Mouse (Mus musculus) right cerebral cortex, postnatal 36 days (tissue): Measurements from ENCODE around the gene Rdh12.
"Not testable (repeated sequence)": the region's sequence is repeated elsewhere in the genome, so short reads cannot be mapped to it uniquely, and the experiment has no call there.

Source experiments
- DNase-seq, 2 experiments: peaks; one replicate each; pipeline ENCODE4 v3.0.0; 2022; ENCODE audit warnings: low spot score in 2 of 2, mixed read lengths in 1 of 2

The Rdh12 gene

DNA sequence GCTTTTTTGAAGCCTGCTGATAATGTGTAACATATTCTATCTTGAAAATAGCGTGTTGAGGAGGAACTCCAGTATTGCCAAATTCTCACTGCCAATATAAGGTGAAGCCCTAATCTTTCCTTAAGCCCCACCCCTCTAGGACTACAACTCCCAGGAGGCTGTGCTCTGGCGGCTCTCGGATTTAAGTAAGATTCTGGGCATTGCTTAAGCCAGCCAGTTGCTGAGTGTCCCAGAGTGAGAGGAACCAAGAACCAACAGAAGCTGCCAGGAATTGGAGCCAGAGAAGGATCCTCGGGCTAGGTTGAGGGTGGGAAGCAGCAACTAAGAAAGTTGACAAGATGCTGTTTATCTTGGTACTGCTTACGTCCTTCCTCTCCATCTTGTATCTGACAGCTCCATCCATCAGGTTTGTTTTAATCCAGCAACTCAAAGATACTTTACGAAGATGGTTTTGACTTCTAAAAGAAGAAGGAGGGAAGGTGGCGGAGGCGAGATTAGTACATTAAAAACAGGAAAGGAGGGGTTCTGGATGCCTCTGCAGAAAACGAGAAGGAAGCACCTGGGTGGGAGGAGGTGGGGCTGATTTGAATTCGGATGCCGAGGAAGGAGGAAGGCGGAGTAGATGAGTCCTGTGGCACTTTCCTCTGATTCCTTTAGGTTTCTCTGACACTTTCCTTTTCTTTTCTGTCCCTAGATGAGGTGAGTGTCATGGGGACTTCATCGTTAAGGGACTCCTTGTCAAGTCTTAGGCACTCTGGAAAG is at the start of gene Rdh12:
Gene Rdh12 (plus strand): TSS at position 212 of the 762 bp plus-strand sequence.
- peak; percentile 14 to 22 for DNase-seq

DNA sequence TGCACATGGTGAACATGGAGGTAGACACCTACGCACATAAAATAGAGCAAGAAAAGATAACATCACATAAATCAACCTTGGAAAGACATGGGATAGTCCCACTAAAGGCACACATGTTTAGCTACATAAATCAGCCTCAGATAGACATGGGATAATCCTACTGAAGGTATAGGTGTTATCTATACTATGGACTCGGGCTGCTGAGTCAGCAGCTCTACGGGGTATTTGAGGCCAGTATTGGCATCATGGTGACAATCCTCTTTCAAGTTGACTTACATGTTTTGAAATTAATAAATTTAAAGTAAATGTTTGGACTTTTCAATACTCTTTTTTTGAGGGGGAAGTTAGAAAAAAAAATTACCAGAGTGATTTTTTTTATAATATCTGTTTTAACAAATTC is 45.8 kb upstream of the Rdh12 start:
- no peak for DNase-seq

DNA sequence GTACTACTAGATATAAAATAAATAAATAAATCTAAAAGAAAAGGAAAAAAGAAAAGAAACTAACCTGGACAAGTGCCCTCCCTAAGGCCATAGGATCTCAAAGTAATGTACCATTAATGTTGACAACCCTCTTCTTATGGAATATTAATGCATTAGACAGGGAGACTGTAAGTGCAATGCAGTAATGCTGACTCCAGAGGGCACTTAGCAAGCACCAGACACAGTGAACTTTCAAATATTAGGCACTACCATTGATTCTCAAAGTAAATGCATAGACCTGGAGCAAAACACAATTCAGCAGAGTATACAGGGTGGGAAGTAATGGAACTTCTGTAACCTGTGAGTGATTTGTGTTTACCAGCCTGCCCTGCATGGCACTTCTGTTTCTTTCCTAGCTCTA is 39.5 kb upstream of the Rdh12 start:
- no peak for DNase-seq

DNA sequence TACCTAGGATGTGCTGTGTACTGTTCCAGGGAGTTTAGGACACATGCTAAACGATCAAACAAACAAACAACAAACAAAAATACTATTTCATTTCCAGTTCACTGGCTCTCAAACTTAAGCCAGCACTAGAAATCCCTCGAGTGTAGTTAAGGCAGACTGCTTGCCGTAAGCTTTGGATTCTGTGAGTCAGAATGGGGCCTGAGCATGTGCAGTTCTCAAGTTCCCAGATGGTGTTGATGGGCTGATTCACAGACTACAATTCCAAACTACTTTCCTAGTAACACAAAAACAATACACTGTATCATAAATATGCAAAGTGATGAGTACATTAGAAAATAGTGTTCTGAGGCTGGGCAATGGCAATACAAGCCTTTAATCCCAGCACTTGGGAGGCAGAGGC is 38.3 kb upstream of the Rdh12 start:
- DNase-seq: no peak

DNA sequence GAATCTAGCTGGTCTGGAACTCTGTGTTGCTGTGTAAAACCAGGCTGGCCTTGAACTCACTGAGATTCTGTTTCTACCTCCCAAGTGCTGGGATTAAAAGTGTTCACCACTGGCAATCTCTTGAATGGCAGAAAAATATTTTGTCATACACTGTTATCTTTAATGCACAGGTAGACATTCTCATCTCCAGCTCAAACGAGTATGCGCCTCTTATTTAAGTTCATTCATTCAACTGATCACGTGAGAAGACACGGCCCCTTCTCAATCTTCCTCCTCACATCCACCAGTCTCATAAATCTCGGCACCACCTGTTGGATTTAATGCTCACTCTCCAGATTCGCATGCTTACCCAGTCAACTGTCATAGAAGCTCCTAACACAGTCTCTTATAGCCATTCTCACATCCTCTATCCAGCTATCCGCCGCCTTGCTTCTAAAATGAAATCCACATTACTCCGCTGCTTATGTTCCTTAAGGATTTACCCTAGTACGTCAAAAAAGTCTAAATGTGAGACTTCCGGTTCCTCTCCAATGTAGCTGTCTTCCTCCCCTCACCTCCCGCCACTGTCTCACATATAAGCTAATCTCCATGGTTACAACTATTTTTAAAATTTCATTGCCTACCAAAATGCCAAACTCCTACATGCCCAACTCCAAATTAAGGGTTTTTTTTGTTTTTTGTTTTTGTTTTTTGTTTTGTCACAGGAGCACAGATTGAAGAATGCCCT is 37.3 kb upstream of the Rdh12 start:
- DNase-seq: no peak

DNA sequence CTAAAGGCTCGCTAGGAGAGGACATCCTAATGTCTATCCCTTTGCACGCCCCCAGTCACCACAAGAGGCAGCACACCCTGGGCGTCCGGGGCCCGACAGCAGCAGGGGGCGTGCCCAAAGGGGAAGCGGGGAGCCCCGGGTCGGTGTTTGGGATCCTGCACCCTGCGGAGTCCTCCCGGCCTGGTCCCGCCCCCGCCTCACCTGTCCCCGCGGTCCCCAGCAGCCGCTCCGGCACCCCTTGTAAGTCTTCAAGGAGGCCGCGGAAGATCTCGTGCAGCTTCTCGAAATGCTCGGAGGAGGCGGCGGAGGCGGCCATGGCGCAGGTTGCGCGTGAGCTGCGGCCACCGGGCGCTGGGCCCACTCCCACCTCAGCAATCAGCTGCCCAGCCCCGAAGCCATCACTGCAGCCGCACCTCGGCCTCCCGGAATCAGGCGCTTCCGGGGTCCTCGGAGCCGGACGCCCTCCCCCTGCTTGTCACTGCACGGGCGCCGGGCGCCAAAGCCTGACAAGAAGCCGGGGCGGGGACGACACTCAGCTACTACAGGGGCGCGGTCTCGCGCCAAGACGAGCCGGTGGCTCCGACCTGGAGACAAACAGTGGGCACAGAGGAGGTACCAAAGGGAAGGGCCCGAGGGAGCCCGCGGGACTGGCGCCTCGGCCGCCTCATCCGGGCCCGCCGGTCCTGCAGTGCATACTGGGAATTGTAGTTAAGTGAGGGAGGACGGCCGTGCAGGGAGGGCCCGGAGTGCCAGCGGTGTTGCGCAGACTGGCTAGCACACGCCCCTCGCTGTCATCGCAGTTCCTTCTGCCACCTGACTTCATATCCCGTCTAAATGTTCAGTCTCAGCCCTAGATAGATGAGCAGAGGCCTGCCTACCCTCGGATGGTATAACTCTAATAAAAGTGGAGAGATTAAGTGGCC is 36.4 kb upstream of the Rdh12 start, which contains the start of gene Vti1b:
Gene Vti1b (minus strand): TSS at position 649 of the 923 bp plus-strand sequence.
- peak; percentile 90 to 91 for DNase-seq

DNA sequence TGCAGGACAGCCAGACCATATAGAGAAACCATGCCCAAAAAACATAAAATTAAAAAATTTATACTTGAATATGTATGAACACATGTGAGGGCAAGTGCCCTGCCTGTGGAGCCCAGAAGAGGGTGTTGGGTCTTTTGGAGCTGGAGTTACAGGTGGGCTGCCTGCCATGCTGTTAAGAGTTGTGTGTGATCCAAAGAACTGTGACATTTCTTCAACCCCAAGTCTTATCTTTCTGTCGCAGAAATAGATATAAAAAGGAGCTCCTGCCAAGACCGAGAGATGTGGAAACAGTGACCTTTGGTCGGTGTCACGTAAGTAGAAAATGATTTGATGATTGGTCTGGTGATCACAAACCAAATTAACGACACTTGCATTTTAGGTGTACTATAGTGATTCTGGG is 35.0 kb upstream of the Rdh12 start:
- DNase-seq: no peak

DNA sequence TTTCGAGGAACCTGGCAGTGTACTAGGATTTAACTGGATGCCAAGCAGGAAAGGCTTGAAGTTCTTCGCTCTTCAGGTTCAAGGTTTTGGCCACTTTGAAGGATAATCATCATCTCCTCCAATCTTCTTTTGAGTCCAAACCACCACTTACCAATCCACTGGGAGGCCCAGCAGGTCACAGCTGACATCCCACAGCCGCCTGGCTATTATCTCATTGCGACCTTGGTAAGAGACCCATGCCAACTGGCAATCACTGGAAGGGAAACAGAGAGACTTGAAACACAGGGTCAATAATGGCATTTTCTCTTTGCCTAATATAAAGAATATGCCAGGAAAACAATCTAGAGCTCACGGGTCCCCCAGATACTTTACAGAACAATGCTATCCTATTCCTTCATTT is 32.7 kb upstream of the Rdh12 start:
- DNase-seq: no peak

DNA sequence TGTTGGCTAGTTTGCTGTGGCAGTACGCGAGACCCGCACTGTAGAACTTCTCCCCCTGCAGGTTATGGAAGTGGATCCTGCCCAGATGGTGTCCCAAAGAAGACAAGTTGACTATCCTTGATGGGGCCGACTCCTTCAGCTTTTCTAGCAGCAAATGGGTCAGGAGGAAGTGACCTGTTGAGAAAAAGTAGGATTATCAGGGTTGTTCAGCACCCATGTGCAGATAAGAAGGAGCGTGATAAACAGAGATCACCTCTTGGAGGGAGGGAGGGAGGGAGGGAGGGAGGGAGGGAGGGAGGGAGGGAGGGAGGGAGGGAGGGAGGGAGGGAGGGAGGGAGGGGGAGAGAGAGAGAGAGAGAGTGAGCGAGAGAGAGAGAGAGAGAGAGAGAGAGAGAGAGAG is 23.6 kb upstream of the Rdh12 start:
- DNase-seq: not testable (repeated sequence)

DNA sequence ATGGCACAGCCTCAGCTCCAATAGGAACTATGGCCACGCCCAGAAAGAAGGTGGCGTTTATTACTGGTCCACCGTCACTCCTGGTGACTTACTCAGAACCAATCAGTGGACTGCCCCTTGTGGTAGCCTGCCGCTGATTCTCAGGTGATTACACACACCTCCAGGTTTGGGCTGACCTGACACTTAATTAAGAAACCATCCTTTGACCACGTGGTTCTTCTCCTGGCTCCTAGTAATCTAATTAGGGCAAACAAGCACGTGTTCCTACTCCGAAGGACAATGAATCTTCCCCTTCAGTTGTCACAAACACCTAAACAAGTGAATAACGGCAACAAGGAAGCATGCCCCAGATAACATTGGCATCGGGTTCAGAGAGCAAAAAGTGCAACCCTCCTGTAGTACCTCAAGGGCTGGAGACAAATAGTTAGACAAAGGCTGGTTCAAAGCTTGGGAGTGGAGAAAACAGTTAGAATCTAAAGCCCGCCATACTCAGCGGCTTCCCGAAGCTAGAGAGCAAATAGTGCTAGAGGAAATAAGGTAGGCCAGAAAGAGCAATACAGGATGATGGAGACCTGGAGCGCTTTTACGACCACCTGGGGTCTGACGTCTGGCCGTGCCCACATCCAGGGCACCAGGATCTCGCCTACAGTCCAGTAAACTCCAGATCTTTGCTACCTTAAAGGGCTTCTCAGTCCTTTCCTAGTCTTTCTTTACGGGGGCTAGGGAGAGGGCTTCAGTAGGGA is 17.6 kb upstream of the Rdh12 start:
- peak; percentile 48 to 77 for DNase-seq

DNA sequence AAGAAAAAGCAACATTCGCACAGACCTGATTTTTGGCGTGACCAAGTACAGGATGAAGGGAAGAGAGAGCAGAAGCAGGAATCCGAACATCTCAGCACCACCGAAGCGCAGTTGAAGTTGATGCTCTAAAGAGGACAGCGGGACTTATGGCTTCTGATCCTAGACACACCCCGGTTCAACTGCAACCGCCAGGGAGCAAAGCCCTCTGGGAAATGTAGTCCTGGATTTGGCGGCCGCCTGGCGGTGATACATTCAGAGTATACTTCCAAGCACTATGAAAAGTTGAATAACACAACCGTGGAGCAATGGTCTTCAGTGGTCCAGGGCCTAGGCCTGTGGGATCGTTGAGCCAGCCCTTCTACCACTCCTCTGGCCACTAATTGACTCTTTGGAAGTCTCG is 17.0 kb upstream of the Rdh12 start:
- peak; percentile 54 to 64 for DNase-seq

DNA sequence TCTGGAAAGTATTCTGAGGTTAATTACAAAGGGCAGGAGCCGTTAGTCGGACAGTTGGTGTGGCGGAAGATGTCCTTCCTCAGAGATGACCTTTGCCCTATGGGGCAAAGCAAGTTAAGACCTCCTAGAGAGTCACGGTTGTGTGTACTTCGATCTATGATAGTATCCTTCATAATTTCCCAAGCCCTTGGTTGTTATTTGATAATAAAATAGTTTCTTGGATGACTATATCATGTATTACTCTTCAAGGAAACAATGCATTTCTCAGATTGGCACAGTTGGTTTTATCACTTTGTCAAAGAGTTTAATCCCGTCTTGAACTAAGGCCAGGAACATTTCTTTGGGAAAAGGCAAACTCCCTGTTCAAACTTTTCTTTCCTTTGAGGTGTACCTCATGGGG is 16.5 kb upstream of the Rdh12 start, which contains the start of gene Rdh11:
Gene Rdh11 (minus strand): TSS at position 101 of the 400 bp plus-strand sequence.
- DNase-seq: no peak

DNA sequence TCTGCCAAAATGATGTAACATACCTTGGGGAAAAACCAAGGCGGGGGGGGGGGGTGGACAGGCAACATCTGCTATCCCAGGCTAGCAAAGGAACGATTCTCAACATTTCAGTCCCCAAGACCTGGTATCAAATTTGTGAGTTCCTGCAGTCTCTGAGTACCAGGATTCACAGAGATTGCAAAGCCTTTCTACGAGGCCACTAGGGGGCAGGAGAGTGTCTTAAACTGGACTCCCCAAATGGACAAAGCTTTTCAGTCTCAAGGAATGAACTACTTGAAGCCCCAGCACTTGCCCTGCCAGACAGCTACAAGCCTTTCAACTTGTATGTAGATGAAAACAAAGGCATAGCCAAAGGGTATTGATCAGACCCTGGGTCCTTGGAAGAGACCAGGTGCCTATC is 15.3 kb upstream of the Rdh12 start:
- peak; percentile 32 to 38 for DNase-seq

DNA sequence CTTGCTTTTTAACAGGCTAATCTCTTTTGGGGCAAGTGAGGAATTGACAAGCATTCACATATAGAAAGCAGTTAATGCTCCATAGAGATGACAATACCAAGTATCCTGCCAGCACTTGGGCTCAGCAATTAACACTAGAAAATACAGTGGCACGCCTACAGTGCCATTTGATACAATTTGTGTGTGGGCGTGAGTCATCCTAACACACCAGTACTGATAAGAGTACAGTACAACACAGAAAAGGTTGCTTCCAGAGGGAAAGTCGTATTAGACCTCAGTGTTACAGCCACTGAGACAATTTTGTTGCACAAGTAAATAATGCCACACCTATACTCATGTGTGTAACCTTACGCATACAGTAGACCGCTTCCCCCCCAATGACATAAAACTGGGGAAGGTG is 11.6 kb upstream of the Rdh12 start:
- no peak for DNase-seq

DNA sequence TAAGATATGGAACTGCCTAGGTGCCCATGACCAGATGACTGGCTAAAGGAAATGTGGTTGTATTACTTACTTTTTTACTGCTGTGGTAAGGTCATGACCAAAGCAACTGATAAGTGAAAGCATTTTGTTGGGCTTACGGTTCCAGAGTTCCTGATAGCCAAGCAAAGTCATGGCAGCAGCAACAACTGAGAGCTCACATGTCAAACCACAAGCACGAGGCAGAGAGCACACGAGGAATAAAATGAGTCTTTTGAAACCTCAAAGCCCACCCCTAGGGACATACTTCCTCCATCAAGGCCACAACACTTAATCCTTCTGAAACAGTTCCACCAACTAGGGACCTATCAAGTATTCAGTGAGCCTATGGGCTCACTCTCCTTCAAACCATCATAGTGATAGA is 6.8 kb upstream of the Rdh12 start:
- no peak for DNase-seq

DNA sequence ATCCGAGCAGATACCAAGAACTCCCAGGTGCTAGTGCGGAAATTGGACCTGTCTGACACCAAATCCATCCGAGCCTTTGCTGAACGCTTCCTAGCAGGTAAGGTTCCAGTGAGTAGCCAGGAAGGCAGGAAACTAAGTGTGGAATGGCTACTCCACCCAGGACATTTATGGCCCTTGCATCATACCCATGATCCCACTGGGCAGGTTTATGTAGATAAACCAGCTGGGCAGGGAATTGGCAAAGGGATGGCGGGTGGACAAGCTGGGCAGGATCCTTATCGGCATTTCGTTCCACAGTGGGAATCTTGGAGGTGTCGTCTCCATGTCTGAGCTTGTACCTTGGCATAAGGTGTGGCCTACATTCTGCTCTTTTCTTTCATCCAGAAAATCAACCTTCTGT is 2.7 kb downstream of the Rdh12 start:
- DNase-seq: no peak

DNA sequence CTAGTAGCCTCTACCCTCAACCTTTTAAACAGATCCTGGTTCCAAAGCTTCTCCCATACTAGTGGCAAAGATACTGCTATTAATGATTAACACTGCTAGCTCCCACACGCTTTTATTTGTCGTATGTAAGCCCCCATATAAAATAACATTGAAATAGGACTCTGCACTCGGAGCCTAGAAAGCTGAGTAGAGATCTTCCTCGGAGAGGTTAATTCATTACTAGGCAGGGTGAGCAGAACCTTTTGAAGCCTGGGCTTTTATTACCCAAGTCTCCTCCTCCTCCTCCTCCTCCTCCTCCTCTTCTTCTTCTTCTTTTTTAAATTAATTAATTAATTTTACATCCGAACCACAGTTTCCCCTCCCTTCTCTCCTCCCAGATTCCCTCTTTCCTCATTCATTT is 8.8 kb downstream of the Rdh12 start:
- no peak for DNase-seq

DNA sequence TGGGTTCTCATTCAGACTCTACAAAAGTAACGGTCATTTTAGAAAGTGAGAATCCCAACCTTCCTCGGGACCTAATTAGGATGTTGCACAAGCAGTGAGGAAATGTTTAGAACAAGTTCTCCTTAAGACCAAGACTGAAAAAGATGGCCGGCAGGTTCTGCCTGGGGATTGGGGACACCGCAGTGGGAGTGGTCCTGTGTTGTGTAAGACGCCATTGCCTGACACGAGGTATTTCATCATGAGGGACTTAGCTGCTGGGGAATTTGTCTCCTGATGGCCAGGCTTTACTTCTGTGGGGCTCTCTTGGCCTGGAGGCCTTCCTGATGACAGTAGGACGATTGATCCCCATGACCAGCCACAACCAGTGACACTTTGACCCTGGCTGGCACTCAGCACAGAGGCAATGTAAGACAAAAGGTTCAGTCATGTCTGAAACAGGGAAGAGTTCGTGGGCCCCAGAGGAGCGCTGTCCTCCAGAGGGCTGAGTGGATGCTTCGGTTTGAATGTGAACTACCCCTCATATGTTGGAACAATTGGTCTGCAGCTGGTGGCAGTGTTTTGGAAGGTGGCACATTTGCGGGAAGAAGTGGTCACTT is 26.9 kb downstream of the Rdh12 start:
- no peak for DNase-seq

DNA sequence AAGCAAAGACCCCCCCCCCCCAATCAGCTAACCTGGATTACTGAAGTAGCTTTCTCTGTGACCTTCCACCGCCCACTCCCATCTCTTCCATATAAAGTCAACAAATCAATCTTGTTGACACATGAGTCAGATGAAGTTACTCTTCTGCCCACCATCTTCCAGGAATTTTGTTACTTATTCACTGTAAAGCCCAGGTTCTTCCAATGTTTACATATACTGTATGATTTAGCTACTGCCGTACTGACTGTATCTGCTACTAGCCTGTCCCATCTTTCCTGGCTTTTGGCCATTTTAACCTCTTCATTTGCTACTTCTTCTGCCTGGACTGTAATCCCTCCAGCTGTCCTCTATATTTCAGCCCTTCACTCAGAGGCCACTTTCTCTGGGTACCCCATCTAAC is 33.3 kb downstream of the Rdh12 start:
- no peak for DNase-seq

DNA sequence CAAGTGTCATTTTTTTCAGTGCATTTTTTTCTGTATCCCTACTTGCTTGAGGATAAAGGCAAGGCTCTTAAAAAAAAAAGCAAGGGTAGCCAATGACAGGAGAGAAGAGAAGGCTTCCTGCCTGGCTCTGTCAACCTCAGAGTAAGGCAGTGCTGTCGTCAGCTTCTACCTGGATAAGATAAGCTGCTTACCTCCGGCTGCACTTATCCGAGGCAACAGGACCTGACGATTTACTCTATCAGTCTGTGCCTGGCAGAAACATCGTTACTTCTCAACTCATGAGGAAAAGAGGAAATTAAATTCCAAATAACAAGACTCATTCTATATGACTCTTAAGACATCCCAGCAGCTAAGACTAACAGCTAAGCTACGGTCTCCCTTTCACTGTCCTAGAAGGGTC is 34.2 kb downstream of the Rdh12 start:
- no peak for DNase-seq

DNA sequence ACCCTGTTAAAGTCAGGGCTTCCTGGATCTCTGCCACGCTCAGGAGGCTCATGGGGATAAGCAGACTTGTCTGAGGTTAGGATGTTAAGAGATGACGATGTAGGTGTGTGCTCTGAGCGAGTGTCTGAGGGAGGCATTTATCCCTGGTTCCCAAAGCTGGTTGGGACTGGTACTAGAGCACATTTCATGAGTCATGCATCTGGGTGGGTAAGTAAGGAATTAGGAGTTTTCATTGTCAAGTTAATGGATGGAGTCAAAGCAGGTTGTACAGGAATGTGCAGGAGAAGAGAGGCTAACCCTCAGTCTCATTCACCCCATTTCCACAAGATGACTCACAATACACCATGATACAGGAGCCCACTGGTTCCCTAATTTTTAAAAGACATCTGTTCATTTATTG is 39.4 kb downstream of the Rdh12 start:
- no peak for DNase-seq
